Mouse (Mus musculus) cerebellum, postnatal 25 days (tissue): ENCODE measurements around the gene Cc2d1a.

Experiments
- DNase-seq, 2 experiments: peaks; one replicate each; pipeline ENCODE4 v3.0.0; 2021; ENCODE audit warnings: mixed read lengths in 2 of 2

Gene Cc2d1a

GRCm38 (mm10) chr8:84147769-84148530, at the start of gene Cc2d1a, which contains the start of gene 4930432K21Rik:
TSS of gene Cc2d1a (minus strand) at chr8:84147936.
TSS of gene 4930432K21Rik (plus strand) at chr8:84148025.
- DNase-seq, result peak; percentile 94 to 97

GRCm38 (mm10) chr8:84197141-84197921, 49.6 kb upstream of the Cc2d1a start:
- DNase-seq, result peak; percentile 38 to 53

DNA sequence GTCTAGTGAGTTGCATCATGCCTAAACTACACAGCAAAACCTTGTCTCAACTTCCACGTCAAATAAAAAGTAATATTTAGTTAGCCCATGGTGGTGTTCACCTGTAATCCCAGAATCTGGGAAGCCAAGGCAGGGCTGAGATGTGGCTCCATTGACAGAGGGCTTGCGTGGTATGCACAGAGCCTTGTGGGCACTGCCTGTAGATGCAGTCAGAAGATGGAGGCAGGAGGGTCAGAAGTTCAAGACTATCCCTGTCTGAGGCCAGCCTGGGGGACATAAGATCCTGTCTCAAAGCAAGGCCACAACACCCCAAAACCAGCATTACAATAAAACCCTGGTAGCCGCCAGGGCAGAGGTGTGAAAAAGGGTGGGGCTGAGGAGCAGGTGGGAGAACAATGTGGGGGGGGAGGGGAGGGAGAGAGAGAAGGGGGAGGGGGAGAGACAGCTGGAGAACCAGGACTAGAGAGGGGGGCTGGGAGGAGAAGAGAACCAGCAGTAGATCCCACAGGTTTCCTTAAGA, 46.5 kb upstream of the Cc2d1a start:
- DNase-seq, result no peak

- no peak for DNase-seq
Measured at GRCm38 (mm10) chr8:84193566-84193965, 45.8 kb upstream of the Cc2d1a start.

DNA sequence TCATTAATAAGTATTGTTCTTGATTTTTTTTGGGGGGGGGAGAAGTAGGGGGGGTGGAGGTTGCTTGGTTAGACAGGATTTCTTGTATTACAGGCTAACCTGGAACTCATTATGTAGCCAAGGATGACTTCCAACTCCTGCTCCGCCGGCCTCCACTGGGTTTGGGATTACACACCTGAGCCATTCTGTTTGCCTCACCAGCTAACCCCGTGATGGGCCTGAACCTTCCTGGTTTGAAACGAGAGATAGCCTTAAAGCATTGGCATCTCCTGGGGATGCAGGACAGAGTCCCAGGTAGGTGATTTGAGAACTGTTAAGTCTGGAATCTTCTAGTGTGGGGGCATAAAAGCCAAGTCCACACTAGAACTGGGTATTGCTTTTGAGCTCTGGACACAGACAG, 45.4 kb upstream of the Cc2d1a start:
- DNase-seq, result no peak

- peak; percentile 57 to 84 for DNase-seq
Measured at GRCm38 (mm10) chr8:84192555-84192954, 44.8 kb upstream of the Cc2d1a start.

DNA sequence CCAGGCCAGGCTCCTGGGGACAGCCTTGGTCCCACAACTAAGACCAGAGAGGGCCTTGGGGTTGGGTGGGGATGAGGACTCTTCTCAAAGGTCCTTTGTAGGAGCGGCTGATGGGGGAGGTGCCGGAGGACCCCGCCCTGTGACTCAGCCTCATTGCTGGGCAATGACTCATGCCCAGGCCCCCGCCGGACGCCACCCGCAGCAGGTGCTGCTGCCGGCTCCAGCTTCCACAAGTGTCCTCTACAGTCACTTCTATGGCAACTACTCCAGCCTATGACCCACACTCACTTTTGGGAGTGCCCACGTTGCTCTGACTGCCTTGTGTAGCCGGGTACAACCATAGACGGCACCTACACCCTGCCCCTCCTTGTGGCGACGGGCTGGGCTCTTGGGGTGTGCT, 44.3 kb upstream of the Cc2d1a start:
- no peak for DNase-seq

GRCm38 (mm10) chr8:84190191-84190867, 42.6 kb upstream of the Cc2d1a start:
- no peak for DNase-seq

GRCm38 (mm10) chr8:84189603-84190002, 41.9 kb upstream of the Cc2d1a start:
- no peak for DNase-seq

DNA sequence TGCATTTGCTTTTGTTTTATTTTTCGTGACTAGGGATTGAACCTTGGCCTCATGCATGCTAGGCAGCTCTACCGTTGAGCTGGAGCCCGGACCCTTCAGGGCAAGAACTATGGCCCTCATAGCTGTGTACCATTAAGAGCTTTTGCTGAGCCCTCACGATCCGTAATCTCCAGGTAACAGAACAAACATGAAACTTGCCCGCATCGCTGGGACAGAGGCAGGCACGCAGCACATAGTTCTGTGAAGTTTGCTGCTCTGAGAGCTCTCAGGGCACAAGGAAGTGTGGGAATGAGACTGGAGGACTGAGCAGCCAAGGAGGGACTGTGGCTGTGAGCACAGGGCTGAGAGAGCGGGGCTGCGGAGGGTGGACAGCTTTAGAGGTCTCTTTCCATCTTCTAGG, 40.9 kb upstream of the Cc2d1a start:
- no peak for DNase-seq

DNA sequence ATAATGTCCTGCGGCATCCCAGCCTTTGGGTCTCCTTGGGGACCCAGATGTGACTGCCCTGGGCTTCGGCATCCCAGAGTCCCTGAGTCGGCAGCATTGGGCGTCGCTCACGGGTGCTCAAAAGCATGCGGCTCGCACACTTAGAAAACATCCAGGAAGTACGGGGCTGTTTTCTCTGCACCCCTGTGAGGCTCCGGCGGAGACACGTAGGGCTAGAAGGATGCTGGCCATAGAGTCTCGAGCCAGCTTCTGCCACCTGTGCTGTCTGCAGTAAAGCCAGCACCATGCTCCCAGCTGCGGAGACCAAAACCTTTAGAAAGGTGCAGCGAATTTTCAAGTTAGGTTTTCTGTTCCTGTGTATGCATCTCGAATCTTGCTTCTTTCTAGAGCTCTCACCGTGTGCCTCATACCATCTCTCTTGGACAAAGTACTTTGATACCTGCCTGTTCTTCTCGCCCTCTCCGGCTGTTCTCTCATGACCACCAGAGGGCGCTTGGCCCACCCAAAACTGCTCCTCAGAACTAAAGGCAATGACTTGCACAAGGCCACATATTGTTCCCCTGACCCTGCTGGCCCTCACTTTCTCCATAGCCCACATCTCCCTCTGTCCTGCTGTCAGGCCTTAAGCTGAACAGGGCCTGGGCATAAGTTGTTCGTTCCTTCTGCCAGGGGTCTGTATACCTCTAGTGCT, 39.5 kb upstream of the Cc2d1a start:
- peak; percentile 73 to 79 for DNase-seq

GRCm38 (mm10) chr8:84186547-84186946, 38.8 kb upstream of the Cc2d1a start:
- peak; percentile 82 to 85 for DNase-seq

- no peak for DNase-seq
Measured at GRCm38 (mm10) chr8:84185117-84185516, 37.4 kb upstream of the Cc2d1a start, which contains the start of gene Nanos3. TSS of gene Nanos3 (minus strand) at chr8:84185217.

DNA sequence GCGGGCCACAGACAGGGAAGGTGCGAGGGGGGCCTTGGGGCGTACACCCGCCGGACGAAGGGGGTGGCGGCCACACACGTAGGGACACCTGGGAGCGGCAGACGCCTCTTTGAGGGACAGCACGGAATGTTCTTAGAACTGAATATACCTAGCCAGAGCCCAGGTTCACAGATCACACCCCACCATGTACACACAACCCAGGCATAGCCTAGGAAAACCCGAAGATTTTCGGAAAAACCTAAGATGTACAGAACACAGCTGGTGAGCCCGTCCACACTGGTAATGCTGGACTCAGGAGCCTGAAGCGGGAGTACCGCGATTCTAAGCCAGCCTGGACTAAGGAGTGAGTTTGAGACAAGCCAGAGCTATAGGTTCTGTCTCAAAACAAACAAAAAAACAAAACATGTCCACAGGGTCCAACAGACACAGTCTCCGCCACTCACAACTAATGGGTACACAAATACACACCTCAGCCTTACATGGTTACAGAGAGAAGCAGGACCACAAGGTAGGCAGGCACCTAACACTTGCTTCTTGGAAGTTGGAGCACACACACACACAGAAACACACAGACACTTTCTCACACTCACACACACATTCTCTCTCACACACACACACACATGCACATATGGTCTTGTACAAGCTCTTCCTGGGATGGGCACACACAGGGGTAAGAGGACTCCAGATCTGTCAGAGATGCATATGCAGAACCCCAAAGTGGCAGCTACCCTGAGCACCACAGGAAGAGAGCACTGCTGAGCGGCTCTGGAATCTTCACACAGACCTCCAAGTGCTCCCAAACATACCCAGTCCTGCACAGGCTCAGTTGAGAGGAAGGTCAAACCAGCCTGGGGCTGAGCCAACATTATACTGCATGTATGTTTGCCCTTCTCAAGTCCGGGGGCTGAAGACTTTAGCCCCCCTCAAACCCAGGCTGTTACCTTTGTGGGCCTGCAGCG, 36.6 kb upstream of the Cc2d1a start:
- DNase-seq, result no peak

GRCm38 (mm10) chr8:84183261-84184084, 35.7 kb upstream of the Cc2d1a start:
- DNase-seq, result peak; percentile 66 to 69

GRCm38 (mm10) chr8:84182833-84183232, 35.1 kb upstream of the Cc2d1a start:
- no peak for DNase-seq

GRCm38 (mm10) chr8:84180530-84181190, 32.9 kb upstream of the Cc2d1a start:
- DNase-seq, result no peak

- no peak for DNase-seq
Measured at GRCm38 (mm10) chr8:84179946-84180345, 32.2 kb upstream of the Cc2d1a start.

- DNase-seq, result no peak
Measured at GRCm38 (mm10) chr8:84178592-84178991, 30.9 kb upstream of the Cc2d1a start.

- no peak for DNase-seq
Measured at GRCm38 (mm10) chr8:84177405-84177804, 29.7 kb upstream of the Cc2d1a start.
